Mouse (Mus musculus): ENCODE measurements around the gene Dab2.

Dab2 gene

GRCm38 (mm10) chr15:6299554-6299953, at the start of gene Dab2:
Gene Dab2, plus strand, starts transcription at chr15:6299788.
- DNase-seq (ENCODE audit: low spot score in 2 of 2), result no peak

- DNase-seq (ENCODE audit: low spot score in 2 of 2), result no peak
Measured at GRCm38 (mm10) chr15:6253471-6253870, 46.1 kb upstream of the Dab2 start.

GRCm38 (mm10) chr15:6254383-6254782, 45.2 kb upstream of the Dab2 start:
- no peak for DNase-seq (ENCODE audit: low spot score in 2 of 2)

- no peak for DNase-seq (ENCODE audit: low spot score in 2 of 2)
Measured at GRCm38 (mm10) chr15:6257049-6257448, 42.5 kb upstream of the Dab2 start.

GRCm38 (mm10) chr15:6259957-6260740, 39.4 kb upstream of the Dab2 start:
- DNase-seq (ENCODE audit: low spot score in 2 of 2), result no peak

- no peak for DNase-seq (ENCODE audit: low spot score in 2 of 2)
Measured at GRCm38 (mm10) chr15:6260741-6261430, 38.7 kb upstream of the Dab2 start.

- DNase-seq (ENCODE audit: low spot score in 2 of 2), result no peak
Measured at GRCm38 (mm10) chr15:6267147-6267758, 32.3 kb upstream of the Dab2 start.

GRCm38 (mm10) chr15:6278606-6279468, 20.8 kb upstream of the Dab2 start:
- no peak for DNase-seq (ENCODE audit: low spot score in 2 of 2)

GRCm38 (mm10) chr15:6280021-6280451, 19.6 kb upstream of the Dab2 start:
- DNase-seq (ENCODE audit: low spot score in 2 of 2), result no peak

- DNase-seq (ENCODE audit: low spot score in 2 of 2), result no peak
Measured at GRCm38 (mm10) chr15:6283249-6283648, 16.3 kb upstream of the Dab2 start.

GRCm38 (mm10) chr15:6296071-6296470, 3.5 kb upstream of the Dab2 start:
- no peak for DNase-seq (ENCODE audit: low spot score in 2 of 2)

GRCm38 (mm10) chr15:6298726-6299125, 862 bp upstream of the Dab2 start:
- no peak for DNase-seq (ENCODE audit: low spot score in 2 of 2)

GRCm38 (mm10) chr15:6302219-6302618, 2.6 kb downstream of the Dab2 start:
- no peak for DNase-seq (ENCODE audit: low spot score in 2 of 2)

GRCm38 (mm10) chr15:6303822-6304221, 4.2 kb downstream of the Dab2 start:
- DNase-seq (ENCODE audit: low spot score in 2 of 2), result no peak

GRCm38 (mm10) chr15:6309633-6310032, 10.0 kb downstream of the Dab2 start:
- no peak for DNase-seq (ENCODE audit: low spot score in 2 of 2)

- DNase-seq (ENCODE audit: low spot score in 2 of 2), result no peak
Measured at GRCm38 (mm10) chr15:6310417-6310816, 10.8 kb downstream of the Dab2 start.

GRCm38 (mm10) chr15:6312396-6312795, 12.8 kb downstream of the Dab2 start:
- no peak for DNase-seq (ENCODE audit: low spot score in 2 of 2)

GRCm38 (mm10) chr15:6319352-6319751, 19.8 kb downstream of the Dab2 start:
- no peak for DNase-seq (ENCODE audit: low spot score in 2 of 2)

GRCm38 (mm10) chr15:6320501-6320900, 20.9 kb downstream of the Dab2 start:
- no peak for DNase-seq (ENCODE audit: low spot score in 2 of 2)

GRCm38 (mm10) chr15:6321263-6321662, 21.7 kb downstream of the Dab2 start:
- no peak for DNase-seq (ENCODE audit: low spot score in 2 of 2)

- no peak for DNase-seq (ENCODE audit: low spot score in 2 of 2)
Measured at GRCm38 (mm10) chr15:6322311-6322710, 22.7 kb downstream of the Dab2 start.

- no peak for DNase-seq (ENCODE audit: low spot score in 2 of 2)
Measured at GRCm38 (mm10) chr15:6323577-6323976, 24.0 kb downstream of the Dab2 start.

All from frontal cortex, postnatal 14 days (tissue).